Mouse (Mus musculus): ENCODE results near the gene Ovol1.

- TF ChIP-seq CTCF (IDR thresholded peaks at IDR 0.05; ENCODE audit: borderline replicate concordance, insufficient read depth, low read depth, low read length) = no peak
- no peak for TF ChIP-seq POLR2A (IDR thresholded peaks at IDR 0.05; ENCODE audit: borderline replicate concordance, insufficient read depth, low read length)
Measured at GRCm38 (mm10) chr19:5500330-5500875, 60.0 kb downstream of the Ovol1 start.

All from cerebellum, adult 2 months (tissue).